Mouse (Mus musculus) megakaryocyte, embryonic 14.5 days (primary cell): ENCODE results near the gene Fam198b. TPM values are rescaled to one million over a fixed set of nuclear protein-coding genes. Genes with fewer than 3 reads are reported as not detected.

Experiments used
- H3K27me3 ChIP-seq: replicated peaks from 2 replicates; pipeline ENCODE3; 2012; ENCODE audit warnings: inconsistent platforms
- H3K36me3 ChIP-seq: replicated peaks from 2 replicates; pipeline ENCODE3; 2012; ENCODE audit warnings: low read length, inconsistent platforms, mixed read lengths
- H3K4me1 ChIP-seq: 2 replicates; pipeline ENCODE4 v1.6.1; 2012; ENCODE audit warnings: inconsistent platforms
- H3K4me3 ChIP-seq: replicated peaks from 2 replicates; pipeline ENCODE3; 2012; ENCODE audit warnings: moderate library complexity, mild to moderate bottlenecking, inconsistent platforms
- H3K9me3 ChIP-seq: 2 replicates; pipeline ENCODE4 v1.6.1; 2012; ENCODE audit warnings: inconsistent platforms
- FLI1 ChIP-seq: IDR thresholded peaks from 2 replicates; pipeline ENCODE4 v1.6.1; 2012; ENCODE audit warnings: low read length, inconsistent platforms, mixed read lengths
- GATA1 ChIP-seq: IDR thresholded peaks from 3 replicates; pipeline ENCODE4 v1.6.1; 2012; ENCODE audit warnings: mixed read lengths, low read length, inconsistent platforms, borderline replicate concordance
- polyA plus RNA-seq: library from polyadenylated mRNA; stranded (reverse); fragments of >175 nt; gene quantifications from 2 replicates; pipeline ENCODE4 v1.2.3, GENCODE M21; 2012; ENCODE audit warnings: low replicate concordance; ENCODE audit not compliant: insufficient read depth

Fam198b gene
- polyA plus RNA-seq, 1 experiment = 0.08 TPM

- Histone ChIP-seq H3K4me3 (no peak overlapping the region), H3K27me3 (peaks cover 9% of the 10 kb centered on the region), H3K4me1 (peaks cover 7% of the 10 kb centered on the region), H3K9me3 (no peaks in the 10 kb centered on the region), H3K36me3 (no peaks in the 10 kb centered on the region)
- TF ChIP-seq GATA1 (no peak), FLI1 (no peak)
Measured at GRCm38 (mm10) chr3:79899906-79900305, 15.6 kb downstream of the Fam198b start.

- Histone ChIP-seq H3K9me3 (no peaks in the 10 kb centered on the region), H3K27me3 (peaks cover 9% of the 10 kb centered on the region), H3K4me3 (no peak overlapping the region), H3K36me3 (no peaks in the 10 kb centered on the region), H3K4me1 (peaks cover 9% of the 10 kb centered on the region)
- TF ChIP-seq GATA1 (no peak), FLI1 (no peak)
Measured at GRCm38 (mm10) chr3:79900502-79900901, 16.2 kb downstream of the Fam198b start.

DNA sequence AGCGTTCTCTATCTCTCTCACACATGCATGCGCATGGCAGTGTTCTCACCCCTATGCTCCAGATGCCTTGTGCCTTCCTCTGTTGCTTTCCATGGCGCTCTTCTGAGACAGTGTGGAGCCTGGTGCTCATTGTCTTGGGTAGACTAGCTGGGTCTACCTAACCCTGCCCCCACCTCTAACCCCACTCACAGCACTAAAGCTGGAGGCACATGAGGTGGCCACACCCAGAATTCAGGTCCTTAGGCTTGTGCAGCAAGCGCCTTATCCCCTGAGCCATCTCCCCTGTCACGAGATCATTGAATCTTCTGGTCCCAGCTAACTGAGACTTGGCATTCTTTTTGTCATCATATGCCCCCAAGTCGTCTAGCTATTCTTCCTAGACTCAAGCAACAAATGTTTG is 17.0 kb downstream of the Fam198b start:
- peaks cover 15% of the 10 kb centered on the region for H3K4me1 ChIP-seq
- peaks cover 9% of the 10 kb centered on the region for H3K27me3 ChIP-seq
- TF ChIP-seq FLI1 (no peak), GATA1 (no peak)
- no peaks in the 10 kb centered on the region for H3K36me3 ChIP-seq
- no peaks in the 10 kb centered on the region for H3K9me3 ChIP-seq
- no peak overlapping the region for H3K4me3 ChIP-seq

GRCm38 (mm10) chr3:79901734-79902133 is 17.4 kb downstream of the Fam198b start:
- H3K4me1 ChIP-seq = peaks cover 19% of the 10 kb centered on the region
- TF ChIP-seq FLI1 (no peak), GATA1 (no peak)
- no peaks in the 10 kb centered on the region for H3K36me3 ChIP-seq
- H3K9me3 ChIP-seq = no peaks in the 10 kb centered on the region
- H3K27me3 ChIP-seq = peaks cover 9% of the 10 kb centered on the region
- H3K4me3 ChIP-seq = no peak overlapping the region

GRCm38 (mm10) chr3:79903803-79904202 is 19.5 kb downstream of the Fam198b start:
- Histone ChIP-seq H3K9me3 (no peaks in the 10 kb centered on the region), H3K4me1 (peaks cover 38% of the 10 kb centered on the region), H3K27me3 (peaks cover 8% of the 10 kb centered on the region), H3K36me3 (no peaks in the 10 kb centered on the region), H3K4me3 (no peak overlapping the region)
- TF ChIP-seq FLI1 = no peak

DNA sequence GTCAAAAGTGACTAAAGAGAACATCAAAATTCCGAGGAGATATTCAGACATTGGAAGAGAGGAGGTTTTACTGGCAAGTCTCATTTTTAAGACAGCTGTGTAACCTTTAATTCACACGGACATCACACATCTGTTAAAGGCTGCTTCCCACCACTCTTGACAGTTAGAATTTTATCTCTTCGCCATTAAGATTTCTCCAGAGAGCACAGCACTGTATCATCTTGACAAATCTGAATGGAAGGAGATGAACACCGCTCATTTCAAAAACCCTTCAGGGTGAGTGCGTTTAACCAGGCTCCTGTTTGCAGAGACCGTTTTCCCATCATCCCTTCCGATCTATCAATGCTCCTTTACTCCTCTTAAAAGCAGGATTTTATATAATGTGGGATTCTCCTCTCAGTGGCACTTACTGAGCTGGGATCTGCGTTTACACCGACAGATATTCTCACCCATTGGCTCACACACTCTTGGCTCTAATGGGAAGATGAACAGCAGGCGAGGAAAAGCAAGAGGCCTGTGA is 20.0 kb downstream of the Fam198b start:
- Histone ChIP-seq H3K4me1 (peaks cover 42% of the 10 kb centered on the region), H3K4me3 (no peak overlapping the region), H3K27me3 (peaks cover 12% of the 10 kb centered on the region), H3K36me3 (no peaks in the 10 kb centered on the region), H3K9me3 (no peaks in the 10 kb centered on the region)
- no peak for TF ChIP-seq FLI1
- TF ChIP-seq GATA1 = no peak

DNA sequence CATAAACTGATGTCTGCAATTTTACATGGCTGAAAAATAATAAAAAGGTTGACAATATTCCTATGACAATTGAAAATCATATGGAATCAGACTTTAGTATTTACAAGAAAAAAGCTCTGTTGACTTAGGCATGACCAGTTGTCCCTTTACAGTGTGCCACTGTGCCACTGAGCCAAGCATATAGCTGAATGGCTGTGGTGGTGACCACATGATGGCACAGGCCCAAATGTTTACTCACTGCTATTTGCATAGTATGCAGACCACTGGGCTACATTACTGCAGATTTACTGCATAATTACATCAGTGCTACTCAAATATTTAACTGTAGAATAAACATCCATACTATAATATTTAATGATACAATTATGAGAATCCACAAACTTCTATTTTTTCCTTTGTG is 21.1 kb downstream of the Fam198b start:
- no peak overlapping the region for H3K4me3 ChIP-seq
- TF ChIP-seq GATA1 (no peak), FLI1 (no peak)

GRCm38 (mm10) chr3:79906250-79907045 is 22.1 kb downstream of the Fam198b start:
- H3K36me3 ChIP-seq = no peaks in the 10 kb centered on the region
- TF ChIP-seq GATA1 = no peak
- no peak for TF ChIP-seq FLI1
- H3K4me1 ChIP-seq = peaks cover 48% of the 10 kb centered on the region
- peak overlapping the region; percentile 81 for H3K4me3 ChIP-seq
- no peaks in the 10 kb centered on the region for H3K9me3 ChIP-seq
- peaks cover 17% of the 10 kb centered on the region for H3K27me3 ChIP-seq

More for the DNA sequence above, 21.1 kb downstream of the Fam198b start:
- H3K36me3 ChIP-seq = no peaks in the 10 kb centered on the region
- peaks cover 42% of the 10 kb centered on the region for H3K4me1 ChIP-seq
- peaks cover 15% of the 10 kb centered on the region for H3K27me3 ChIP-seq
- H3K9me3 ChIP-seq = no peaks in the 10 kb centered on the region

- no peak for TF ChIP-seq FLI1
- no peak for TF ChIP-seq GATA1
- H3K9me3 ChIP-seq = no peaks in the 10 kb centered on the region
- peak overlapping the region; percentile 81 for H3K4me3 ChIP-seq
- peaks cover 20% of the 10 kb centered on the region for H3K27me3 ChIP-seq
- H3K36me3 ChIP-seq = no peaks in the 10 kb centered on the region
- peaks cover 48% of the 10 kb centered on the region for H3K4me1 ChIP-seq
Measured at GRCm38 (mm10) chr3:79907223-79907622, 22.9 kb downstream of the Fam198b start.

- H3K4me1 ChIP-seq = peaks cover 52% of the 10 kb centered on the region
- no peak overlapping the region for H3K4me3 ChIP-seq
- H3K9me3 ChIP-seq = no peaks in the 10 kb centered on the region
- H3K36me3 ChIP-seq = no peaks in the 10 kb centered on the region
- peaks cover 51% of the 10 kb centered on the region for H3K27me3 ChIP-seq
- no peak for TF ChIP-seq FLI1
- TF ChIP-seq GATA1 = no peak
Measured at GRCm38 (mm10) chr3:79910375-79911141, 26.2 kb downstream of the Fam198b start.
